Mouse (Mus musculus) CH12.LX (cell line): ENCODE measurements around the gene Alad. TPM values are rescaled to one million over a fixed set of nuclear protein-coding genes. Genes with fewer than 3 reads are reported as not detected.
A peak's percentile ranks its signal among the peaks of the same experiment; 100 is the strongest.

Source experiments
- DNase-seq: peaks from one replicate; pipeline ENCODE4 v3.0.0-alpha.2; 2013; ENCODE audit errors: extremely low read depth
- H3K27ac ChIP-seq: 2 replicates; pipeline ENCODE4 v1.5.1; 2012; ENCODE audit warnings: low read depth, mild to moderate bottlenecking, control low read depth, moderate library complexity; ENCODE audit not compliant: insufficient read depth
- H3K27me3 ChIP-seq: replicated peaks from 2 replicates; pipeline ENCODE3; 2012; ENCODE audit warnings: inconsistent platforms
- H3K36me3 ChIP-seq, 2 experiments: replicated peaks in 1 of 2; 2 replicates each; pipeline versions ENCODE3 to v1.6.1; 2012; ENCODE audit warnings: inconsistent platforms in 1 of 2, low read length in 1 of 2, mild to moderate bottlenecking in 1 of 2, mixed read lengths in 1 of 2, moderate library complexity in 1 of 2; ENCODE audit not compliant: control insufficient read depth in 1 of 2, insufficient read depth in 1 of 2
- H3K4me1 ChIP-seq, 2 experiments: 2 replicates each; pipeline ENCODE4 v1.6.1; 2012; ENCODE audit warnings: inconsistent platforms in 1 of 2, moderate library complexity in 1 of 2; ENCODE audit not compliant: insufficient read depth in 2 of 2, control insufficient read depth in 1 of 2
- H3K4me2 ChIP-seq: 2 replicates; pipeline ENCODE4 v1.6.1; 2012; ENCODE audit warnings: low read depth, mild to moderate bottlenecking, control low read depth; ENCODE audit not compliant: poor library complexity, insufficient read depth, severe bottlenecking
- H3K4me3 ChIP-seq, 3 experiments: fragments of 150-350 bp in 1 of 3; sonication (generic) in 1 of 3; replicated peaks in 1 of 3; 2 replicates each; pipeline versions ENCODE3 to v1.5.1; 2011 to 2012; ENCODE audit warnings: low read depth in 2 of 3, low read length in 2 of 3, mild to moderate bottlenecking in 2 of 3, moderate library complexity in 2 of 3, control low read depth in 1 of 3, improper control_type of control experiment in 1 of 3, inconsistent platforms in 1 of 3, mixed read lengths in 1 of 3; ENCODE audit not compliant: poor library complexity in 1 of 3
- H3K79me2 ChIP-seq: replicated peaks from 2 replicates; pipeline ENCODE4 v1.6.1; 2012; ENCODE audit warnings: mild to moderate bottlenecking, moderate library complexity; ENCODE audit not compliant: control insufficient read depth, poor library complexity, insufficient read depth, severe bottlenecking; ENCODE audit errors: extremely low read depth
- H3K9ac ChIP-seq: 2 replicates; pipeline ENCODE4 v1.6.1; 2012; ENCODE audit warnings: low read depth, mild to moderate bottlenecking, control low read depth, moderate library complexity; ENCODE audit not compliant: insufficient read depth
- H3K9me3 ChIP-seq: replicated peaks from 2 replicates; pipeline ENCODE3; 2012; ENCODE audit warnings: low read length, inconsistent platforms, mixed read lengths
- BHLHE40 ChIP-seq: IDR thresholded peaks from 2 replicates; pipeline ENCODE4 v1.6.1; 2011; ENCODE audit warnings: mild to moderate bottlenecking, low read depth, low read length, improper control_type of control experiment
- CHD1 ChIP-seq: IDR thresholded peaks from 2 replicates; pipeline ENCODE4 v1.6.1; 2012; ENCODE audit warnings: low read depth, low read length, improper control_type of control experiment, inconsistent platforms
- CHD2 ChIP-seq: IDR thresholded peaks from 2 replicates; pipeline ENCODE4 v1.6.1; 2011; ENCODE audit warnings: low read length, improper control_type of control experiment
- CTCF ChIP-seq, 2 experiments: IDR thresholded peaks in 1 of 2; conservative IDR thresholded peaks in 1 of 2; 2 replicates each; pipeline ENCODE4 v1.5.1; 2011 to 2012; ENCODE audit warnings: low read depth in 2 of 2, low read length in 2 of 2, improper control_type of control experiment in 1 of 2, inconsistent platforms in 1 of 2, mild to moderate bottlenecking in 1 of 2, moderate library complexity in 1 of 2
- E2F4 ChIP-seq: IDR thresholded peaks from 2 replicates; pipeline ENCODE4 v1.6.1; 2011; ENCODE audit warnings: low read depth, low read length, improper control_type of control experiment; ENCODE audit not compliant: insufficient replicate concordance
- ELF1 ChIP-seq: IDR thresholded peaks from 2 replicates; pipeline ENCODE4 v1.6.1; 2014; ENCODE audit warnings: low read depth, mild to moderate bottlenecking, inconsistent platforms, low read length, improper control_type of control experiment
- EP300 ChIP-seq: IDR thresholded peaks from 2 replicates; pipeline ENCODE4 v1.6.1; 2011; ENCODE audit warnings: low read length, improper control_type of control experiment
- ETS1 ChIP-seq: conservative IDR thresholded peaks from 2 replicates; pipeline ENCODE4 v1.6.1; 2012; ENCODE audit warnings: low read depth, mild to moderate bottlenecking, inconsistent platforms, low read length, improper control_type of control experiment, moderate library complexity
- GABPA ChIP-seq: IDR thresholded peaks from 2 replicates; pipeline ENCODE4 v1.6.1; 2012; ENCODE audit warnings: low read depth, low read length, improper control_type of control experiment, inconsistent platforms; ENCODE audit not compliant: insufficient replicate concordance
- HCFC1 ChIP-seq: IDR thresholded peaks from 2 replicates; pipeline ENCODE4 v1.6.1; 2012; ENCODE audit warnings: low read depth, mild to moderate bottlenecking, inconsistent platforms, low read length, improper control_type of control experiment
- IRF4 ChIP-seq: IDR thresholded peaks from 2 replicates; pipeline ENCODE4 v1.6.1; 2014; ENCODE audit warnings: low read depth, mild to moderate bottlenecking, inconsistent platforms, low read length, improper control_type of control experiment
- JUN ChIP-seq: IDR thresholded peaks from 2 replicates; pipeline ENCODE4 v1.6.1; 2011; ENCODE audit warnings: low read depth, mild to moderate bottlenecking, low read length, improper control_type of control experiment, moderate library complexity; ENCODE audit not compliant: insufficient read depth
- KAT2A ChIP-seq: IDR thresholded peaks from 2 replicates; pipeline ENCODE4 v1.6.1; 2012; ENCODE audit warnings: low read length, improper control_type of control experiment, inconsistent platforms; ENCODE audit not compliant: insufficient replicate concordance
- MAFK ChIP-seq: IDR thresholded peaks from 2 replicates; pipeline ENCODE4 v1.6.1; 2011; ENCODE audit warnings: low read length, improper control_type of control experiment; ENCODE audit not compliant: insufficient replicate concordance
- MAX ChIP-seq: IDR thresholded peaks from 2 replicates; pipeline ENCODE4 v1.6.1; 2011; ENCODE audit warnings: low read length, improper control_type of control experiment
- MAZ ChIP-seq: IDR thresholded peaks from 2 replicates; pipeline ENCODE4 v1.6.1; 2012; ENCODE audit warnings: low read depth, mild to moderate bottlenecking, inconsistent platforms, low read length, improper control_type of control experiment, moderate library complexity
- MEF2A ChIP-seq: IDR thresholded peaks from 2 replicates; pipeline ENCODE4 v1.6.1; 2014; ENCODE audit warnings: low read depth, mild to moderate bottlenecking, inconsistent platforms, low read length, improper control_type of control experiment, borderline replicate concordance
- MXI1 ChIP-seq: IDR thresholded peaks from 2 replicates; pipeline ENCODE4 v1.6.1; 2011; ENCODE audit warnings: mild to moderate bottlenecking, low read depth, low read length, improper control_type of control experiment
- MYC ChIP-seq: IDR thresholded peaks from 2 replicates; pipeline ENCODE4 v1.6.1; 2011; ENCODE audit warnings: low read depth, mild to moderate bottlenecking, improper control_type of control experiment, low read length
- NELFE ChIP-seq: IDR thresholded peaks from 2 replicates; pipeline ENCODE4 v1.6.1; 2011; ENCODE audit warnings: low read depth, low read length, improper control_type of control experiment
- NRF1 ChIP-seq: IDR thresholded peaks from 2 replicates; pipeline ENCODE4 v1.6.1; 2014; ENCODE audit warnings: low read depth, mild to moderate bottlenecking, inconsistent platforms, low read length, improper control_type of control experiment, moderate library complexity
- POLR2A ChIP-seq: IDR thresholded peaks from 2 replicates; pipeline ENCODE4 v1.6.1; 2011; ENCODE audit warnings: low read depth, mild to moderate bottlenecking, improper control_type of control experiment, low read length
- POLR2AphosphoS2 ChIP-seq: IDR thresholded peaks from 2 replicates; pipeline ENCODE4 v1.6.1; 2011; ENCODE audit warnings: low read depth, low read length, improper control_type of control experiment
- RAD21 ChIP-seq: IDR thresholded peaks from 2 replicates; pipeline ENCODE4 v1.6.1; 2011; ENCODE audit warnings: low read depth, mild to moderate bottlenecking, low read length, improper control_type of control experiment, moderate library complexity
- RCOR1 ChIP-seq: conservative IDR thresholded peaks from 2 replicates; pipeline ENCODE4 v1.6.1; 2012; ENCODE audit warnings: low read depth, mild to moderate bottlenecking, inconsistent platforms, low read length, improper control_type of control experiment
- SIN3A ChIP-seq: IDR thresholded peaks from 2 replicates; pipeline ENCODE4 v1.6.1; 2012; ENCODE audit warnings: low read length, improper control_type of control experiment, inconsistent platforms
- TBP ChIP-seq: conservative IDR thresholded peaks from 2 replicates; pipeline ENCODE4 v1.6.1; 2011; ENCODE audit warnings: low read depth, low read length, improper control_type of control experiment
- TCF12 ChIP-seq: IDR thresholded peaks from 2 replicates; pipeline ENCODE4 v1.6.1; 2014; ENCODE audit warnings: low read depth, mild to moderate bottlenecking, inconsistent platforms, low read length, improper control_type of control experiment
- USF2 ChIP-seq: conservative IDR thresholded peaks from 2 replicates; pipeline ENCODE4 v1.6.1; 2011; ENCODE audit warnings: low read depth, low read length, improper control_type of control experiment
- ZMIZ1 ChIP-seq: IDR thresholded peaks from 2 replicates; pipeline ENCODE4 v1.6.1; 2012; ENCODE audit warnings: low read depth, mild to moderate bottlenecking, inconsistent platforms, low read length, improper control_type of control experiment
- ZNF384 ChIP-seq: IDR thresholded peaks from 2 replicates; pipeline ENCODE4 v1.6.1; 2012; ENCODE audit warnings: low read depth, low read length, improper control_type of control experiment, inconsistent platforms
- dilution Hi-C: fragments of 300-500 bp; cut with MboI; formaldehyde crosslinking; loops from 2 replicates; pipeline ENCODE4 v1.14.3; 2020; ENCODE audit warnings: low sequenced_read_pairs; ENCODE audit not compliant: extremely low pct_unique_long_range_greater_than_20kb, extremely low pct_ligation_motif_present
- in situ Hi-C: fragments of 300-500 bp; cut with MboI; formaldehyde crosslinking; loops from 3 replicates; pipeline ENCODE4 v1.14.3; 2019; ENCODE audit warnings: low sequenced_read_pairs, low pct_ligation_motif_present, low pct_unique_long_range_greater_than_20kb, mixed read lengths
- polyA plus RNA-seq: library from polyadenylated mRNA; unstranded; fragments of >175 nt; gene quantifications from 2 replicates; pipeline ENCODE4 v1.2.1, GENCODE M21; 2012; ENCODE audit warnings: low read depth; ENCODE audit not compliant: insufficient read length
- total RNA-seq, 2 experiments: library from RNA; depleted of rRNA; stranded (reverse); fragments of 300-350 nt in 1 of 2; fragments of >200 nt in 1 of 2; gene quantifications; 2 replicates each; pipeline ENCODE4 v1.2.3; 2012 to 2014

Alad gene
- total and polyA plus RNA-seq, 3 experiments: 35.1 to 79.0 (median 78.2) TPM

DNA sequence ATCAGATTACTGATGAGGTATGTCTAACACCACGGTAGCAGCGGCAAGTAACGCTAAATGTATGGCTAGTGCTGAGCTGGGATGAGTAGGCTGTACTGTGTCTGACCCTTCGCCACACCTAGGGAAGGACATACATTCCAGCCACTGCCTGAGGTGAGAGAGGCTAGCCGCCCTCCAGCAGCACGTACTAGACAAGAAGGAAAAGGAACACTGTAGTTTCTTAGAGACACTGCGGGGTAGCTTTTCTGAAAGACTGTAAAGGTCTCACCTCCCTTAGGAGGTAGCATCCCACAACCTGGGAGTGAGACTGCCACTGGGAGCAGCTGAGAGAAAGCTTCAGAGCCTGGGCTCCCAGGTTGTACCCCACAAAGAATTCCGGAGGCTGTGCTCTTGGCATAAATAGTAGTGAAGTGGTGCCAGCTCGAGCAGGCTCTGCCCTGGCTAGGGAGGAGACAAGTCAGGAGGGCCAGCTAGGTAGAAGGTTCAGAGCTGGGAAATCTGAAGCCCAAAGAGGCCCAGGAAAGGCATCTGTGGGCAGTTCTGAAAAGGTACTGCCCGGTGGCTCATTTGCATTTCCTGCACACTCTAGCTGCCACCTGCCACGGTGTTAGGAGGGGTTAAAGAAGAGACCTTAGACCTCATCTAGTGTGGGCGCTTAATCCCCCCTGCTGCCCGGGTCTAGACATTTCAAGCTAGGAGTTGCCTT, 1.1 kb downstream of the Alad start:
- Histone ChIP-seq H3K27me3 (no peaks in the 10 kb centered on the region), H3K4me2 (peak overlapping the region; percentile 92), H3K79me2 (no peaks in the 10 kb centered on the region; the same call in 1 of the 2 replicates), H3K27ac (peak overlapping the region; percentile 45), H3K9ac (peak overlapping the region; percentile 89), H3K36me3 (peaks cover 6 to 38% of the 10 kb centered on the region in 2 experiments), H3K9me3 (no peaks in the 10 kb centered on the region), H3K4me3 (peak overlapping the region; percentile 61 to 83 (median 68)), H3K4me1 (peaks cover 9 to 50% of the 10 kb centered on the region in 2 experiments)
- in situ Hi-C loops (loop anchor here (10.0 kb wide), 1 partner anchor 174 kb away; no protein-coding TSS in a partner anchor), dilution Hi-C loops (no loop called here)
- peak; percentile 52 for TF ChIP-seq ETS1
- peak; percentile 64; the same call in 1 of the 2 replicates for TF ChIP-seq SIN3A
- TF ChIP-seq MAZ: no peak; the same call in 1 of the 2 replicates
- TF ChIP-seq E2F4: peak; percentile 28; the same call in 1 of the 2 replicates
- no peak for TF ChIP-seq JUN
- TF ChIP-seq CHD1: peak; percentile 64; the same call in 1 of the 2 replicates
- TF ChIP-seq NELFE: no peak
- no peak for TF ChIP-seq TBP
- TF ChIP-seq MAFK: 0 out of 2 replicates have a peak, but pooled peaks have one; percentile 25
- peak; percentile 72 for TF ChIP-seq BHLHE40
- TF ChIP-seq ZMIZ1: no peak
- TF ChIP-seq GABPA: no peak
- TF ChIP-seq MEF2A: peak; percentile 65; the same call in 1 of the 2 replicates
- peak; percentile 55 for TF ChIP-seq RAD21
- 0 out of 2 replicates have a peak, but pooled peaks have one; percentile 16 for TF ChIP-seq HCFC1
- peak; percentile 63 for TF ChIP-seq EP300
- no peak for TF ChIP-seq KAT2A
- TF ChIP-seq USF2: no peak
- peak; percentile 81 for TF ChIP-seq IRF4
- peak; percentile 71; the same call in 1 of the 2 replicates for TF ChIP-seq MYC
- no peak for TF ChIP-seq ZNF384
- TF ChIP-seq MAX: peak; percentile 49; the same call in 1 of the 2 replicates
- peak; percentile 70; the same call in 1 of the 2 replicates for TF ChIP-seq RCOR1
- peak in 1 of 2 experiments; percentile 58; a peak in 2 of 4 replicates for TF ChIP-seq CTCF (conservative IDR thresholded peaks at IDR 0.05 in 1 of 2, IDR thresholded peaks at IDR 0.05 in 1 of 2; ENCODE audit: low read depth in 2 of 2, low read length in 2 of 2)
- TF ChIP-seq MXI1: peak; percentile 49; the same call in 1 of the 2 replicates
- no peak for TF ChIP-seq CHD2
- TF ChIP-seq NRF1: no peak; the same call in 1 of the 2 replicates
- peak; percentile 84 for TF ChIP-seq TCF12
- TF ChIP-seq POLR2A: peak; percentile 30; the same call in 1 of the 2 replicates
- TF ChIP-seq POLR2AphosphoS2: no peak
- peak; percentile 74 for TF ChIP-seq ELF1
- peak; percentile 63 for DNase-seq
